Mouse (Mus musculus) left cerebral cortex, adult 8-10 months (tissue): Measurements from ENCODE around the gene Nkx1-2. TPM values are rescaled to one million over a fixed set of nuclear protein-coding genes. Genes with fewer than 3 reads are reported as not detected.

ENCODE experiments used
- DNase-seq, 2 experiments: peaks; one replicate each; pipeline ENCODE4 v3.0.0; 2022; ENCODE audit warnings: low spot score in 2 of 2
- total RNA-seq, 4 experiments: library from RNA; stranded (reverse); gene quantifications; 2 replicates each; pipeline ENCODE4 v1.2.4; 2022

Gene Nkx1-2
- total RNA-seq, 4 experiments from 2014 or later, result 0.14 to 0.15 TPM; not detected in 2

DNA sequence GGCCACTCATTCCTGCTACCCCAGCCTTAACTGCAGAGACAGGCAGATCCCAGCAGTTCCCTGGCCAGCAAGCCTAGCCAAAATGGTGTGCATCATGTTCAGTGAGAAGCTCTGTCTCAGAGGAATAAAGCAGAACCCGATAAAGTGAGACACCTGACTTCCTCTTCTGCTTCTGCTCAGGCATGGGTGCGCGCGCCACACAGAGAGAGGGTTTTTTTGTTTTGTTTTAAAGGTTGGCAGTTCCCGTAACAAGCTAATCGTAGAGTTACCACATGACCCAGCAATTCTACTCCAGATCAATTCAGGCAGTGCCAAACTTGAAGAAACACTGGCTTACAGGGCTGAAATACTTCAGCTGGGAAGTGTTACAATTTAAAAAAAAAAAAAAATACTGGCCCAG is 30.6 kb downstream of the Nkx1-2 start:
- no peak for DNase-seq

DNA sequence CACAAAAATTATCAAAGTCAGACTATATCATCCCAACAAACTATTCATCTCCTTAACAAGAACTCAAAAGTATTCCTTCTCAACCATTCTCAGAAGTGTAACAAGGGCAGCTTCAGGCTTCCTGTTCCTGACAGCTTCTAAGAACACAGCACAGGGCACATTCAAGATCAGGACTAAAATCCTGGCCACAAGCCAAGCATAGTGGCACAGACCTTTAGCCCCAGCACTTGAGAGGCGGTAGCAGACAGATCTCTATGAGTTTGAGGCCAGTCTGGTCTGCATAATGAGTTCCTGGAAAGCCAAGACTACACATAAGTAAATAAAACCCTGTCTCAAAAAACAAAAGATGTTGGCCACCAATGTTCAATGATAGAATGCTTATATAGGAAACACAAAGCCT is 33.6 kb downstream of the Nkx1-2 start:
- no peak for DNase-seq

DNA sequence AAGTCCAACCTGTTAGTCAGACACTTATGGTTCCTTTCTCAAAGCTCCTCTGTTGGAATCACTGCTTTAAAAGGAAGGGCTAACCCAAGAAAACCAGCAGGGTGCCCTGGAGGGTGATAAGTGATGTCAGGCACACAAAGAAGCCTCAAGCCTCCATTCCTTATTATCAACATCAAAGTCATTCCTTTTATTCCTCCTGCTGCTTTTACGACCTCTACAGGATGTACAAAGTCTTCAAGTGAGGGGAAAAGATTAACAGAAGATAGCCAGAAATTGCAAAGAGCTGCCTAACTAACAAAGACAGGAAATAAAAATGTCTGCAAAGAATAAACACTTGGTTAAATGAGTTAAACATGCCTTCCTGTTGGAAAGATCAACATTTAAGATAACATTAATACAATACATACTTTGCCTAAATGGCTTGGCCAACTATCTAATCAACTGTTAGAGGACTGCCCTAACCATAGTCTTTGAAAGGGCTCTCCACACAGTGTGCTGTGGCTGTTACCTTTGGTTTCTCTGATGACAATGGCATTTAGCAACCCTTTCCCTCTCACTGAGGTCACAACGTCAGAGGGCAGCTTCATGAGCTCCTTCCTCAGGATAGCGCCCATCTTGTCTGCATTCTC is 40.2 kb downstream of the Nkx1-2 start:
- DNase-seq, result no peak

DNA sequence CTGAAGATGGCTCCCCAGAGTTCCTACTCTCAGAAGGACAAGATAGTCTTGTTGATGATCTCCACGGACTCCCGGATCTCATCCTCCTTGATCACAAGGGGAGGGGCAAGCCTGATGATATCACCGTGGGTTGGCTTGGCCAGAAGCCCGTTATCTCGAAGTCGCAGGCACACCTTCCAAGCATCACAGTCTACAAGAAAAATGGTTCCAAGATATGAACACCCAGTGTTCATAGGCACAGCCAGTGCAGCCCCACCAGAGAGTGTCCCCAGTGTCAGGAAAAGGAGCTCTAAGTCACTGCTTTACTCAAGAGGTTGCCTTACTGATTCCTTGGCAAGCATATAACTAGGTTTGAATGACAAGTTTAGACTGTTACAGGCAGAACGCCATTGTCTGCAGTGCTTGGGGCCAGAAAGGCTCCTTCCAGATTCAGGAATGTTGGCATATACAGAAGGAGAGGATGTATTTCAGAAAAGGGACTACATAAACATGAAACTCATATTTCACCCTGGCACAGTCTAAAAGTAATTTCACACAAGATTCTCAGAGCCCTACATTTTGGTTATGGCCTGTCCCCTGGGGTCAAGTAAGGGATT is 41.2 kb downstream of the Nkx1-2 start:
- no peak for DNase-seq

DNA sequence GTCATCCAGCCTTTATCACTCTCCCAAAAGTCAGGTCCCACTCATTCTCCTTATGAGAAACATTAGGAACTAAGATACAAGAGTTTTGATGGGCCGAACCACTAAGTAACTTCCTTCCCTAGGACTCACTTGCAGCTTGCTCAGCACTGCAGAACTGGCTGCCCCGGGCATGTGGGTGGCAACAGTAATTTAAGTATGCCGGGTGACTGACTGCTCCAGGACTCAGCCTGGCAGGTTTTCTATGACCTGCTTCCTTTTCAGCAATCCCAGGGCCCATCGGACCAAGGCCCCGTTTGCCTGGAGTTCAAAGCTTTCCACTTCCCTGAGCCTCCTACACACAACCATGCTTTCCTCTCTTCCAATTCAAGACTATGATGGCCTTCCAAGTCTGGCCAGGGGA is 42.9 kb downstream of the Nkx1-2 start:
- no peak for DNase-seq

DNA sequence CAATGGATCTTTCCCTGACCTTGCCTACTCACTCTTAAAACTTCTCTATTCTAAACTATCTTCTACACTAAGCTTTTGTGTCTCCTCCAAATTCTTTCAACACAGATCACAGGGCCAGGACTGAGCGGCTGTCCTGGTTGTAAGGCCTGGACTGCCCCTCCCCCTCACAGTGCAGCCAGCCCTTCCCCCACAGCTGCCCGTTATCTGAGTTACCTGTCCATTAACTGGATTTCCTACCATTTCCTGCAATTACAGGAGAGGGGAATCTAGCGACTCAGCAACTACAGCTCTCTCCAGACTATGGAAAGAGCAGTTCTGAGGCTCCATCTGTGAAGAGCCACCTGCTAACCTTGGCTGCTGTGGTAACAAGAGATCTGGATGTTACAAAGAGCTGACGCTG is 43.5 kb downstream of the Nkx1-2 start:
- DNase-seq, result no peak

DNA sequence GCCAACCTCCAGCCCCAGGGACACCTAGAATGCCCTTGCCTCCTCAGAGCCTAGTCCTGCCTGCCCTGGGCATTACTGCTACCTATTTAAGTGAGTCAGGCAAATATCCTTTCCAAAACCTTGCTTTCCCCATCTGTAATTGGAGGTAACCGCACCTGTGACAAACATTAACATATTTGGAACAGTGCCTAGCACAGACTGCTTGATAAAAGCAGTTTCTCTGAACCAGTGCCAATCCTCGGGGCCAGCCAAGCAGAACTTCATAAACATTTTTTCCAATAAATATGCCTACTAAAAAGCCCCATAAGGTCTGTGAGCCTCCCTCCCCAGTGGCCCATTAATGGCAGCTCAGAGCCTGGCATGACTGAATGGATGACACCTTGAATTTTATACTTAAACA is 45.3 kb downstream of the Nkx1-2 start:
- DNase-seq, result no peak

DNA sequence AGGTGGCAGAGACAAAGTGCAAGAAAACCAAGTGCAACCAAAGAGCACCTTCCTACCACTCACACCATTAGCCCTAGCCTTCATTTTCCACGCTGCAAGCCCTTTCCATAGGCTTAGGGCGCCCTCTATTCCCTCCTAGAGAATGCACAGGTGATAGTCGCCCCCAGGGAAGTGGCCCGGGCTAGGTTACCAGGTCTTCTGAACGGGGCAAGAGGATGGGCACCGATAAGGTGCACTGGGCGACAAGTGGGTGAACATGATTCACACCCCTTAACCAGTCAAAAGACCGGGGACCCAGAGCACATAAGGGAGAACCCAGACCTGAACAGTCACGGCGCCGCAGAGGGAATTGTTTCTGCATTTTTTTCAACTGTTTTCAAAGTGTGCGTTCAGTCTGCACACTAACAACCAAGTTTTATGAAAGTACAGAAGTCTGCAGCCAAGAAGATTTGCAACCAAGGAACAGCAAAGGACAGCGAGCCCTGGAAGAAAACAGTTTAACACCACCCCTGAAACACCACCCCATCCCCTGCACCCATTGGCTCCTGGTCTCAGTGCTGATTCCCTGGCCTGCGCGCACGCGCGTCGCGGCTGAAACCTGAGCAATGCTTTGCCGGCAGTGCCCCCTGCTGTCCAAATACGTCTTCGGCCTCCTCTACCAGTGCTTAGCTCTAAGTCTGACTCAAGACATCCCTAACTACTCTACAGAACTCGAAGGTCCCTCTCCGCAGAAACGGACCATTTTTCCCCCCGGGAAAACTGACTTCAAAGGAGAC is 47.9 kb downstream of the Nkx1-2 start:
- DNase-seq, result peak; percentile 91 to 94

DNA sequence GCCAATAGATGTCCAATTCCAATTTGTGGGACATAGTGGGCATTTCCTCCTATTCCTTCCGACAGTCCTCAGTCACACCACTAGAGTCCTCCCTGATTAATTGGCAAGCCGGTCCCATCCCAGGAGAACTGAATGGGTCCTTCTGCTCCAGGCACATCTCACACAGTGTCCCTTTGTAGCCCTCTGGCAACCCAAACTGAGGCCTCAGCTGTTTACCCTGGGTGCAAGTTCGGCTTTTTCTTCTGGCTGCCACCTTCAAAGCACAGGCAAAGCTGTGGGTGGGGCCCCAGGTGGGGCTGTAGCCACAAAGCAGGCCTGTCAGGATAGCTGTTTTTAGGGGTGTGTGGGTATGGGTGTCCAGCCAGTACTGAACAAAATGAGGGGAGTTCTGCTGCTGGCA is 52.3 kb downstream of the Nkx1-2 start:
- no peak for DNase-seq

Other genes starting within 250 kb of the Nkx1-2 start
- gene Oat, start 23.2 kb downstream of the Nkx1-2 start, total RNA-seq, result 100 to 1,000 TPM in 2 of 4 experiments, 10 to 100 TPM in 2; 92.1 to 104 (median 98.2) TPM
- 10 to 100 TPM; 16.2 to 18.5 (median 17.1) TPM for gene Lhpp, start 11.0 kb upstream of the Nkx1-2 start, total RNA-seq
- 10 to 100 TPM; 57.0 to 68.5 (median 63.4) TPM for gene Fam53b, start 214.2 kb upstream of the Nkx1-2 start, total RNA-seq